Comparison of ENCODE assay signal across 8 mouse cellular contexts in genomic region chr17:71311340-71312171, GRCm38 (mm10). TPM values are rescaled to one million over a fixed set of nuclear protein-coding genes. Genes with fewer than 3 reads are reported as not detected.
DNase-seq lines count a peak whose midpoint lies in the region; ATAC-seq and TF ChIP-seq lines count a peak whose summit lies in the region.

Gene Emilin2 (minus strand): TSS chr17:71311978.

- H3K4me1 ChIP-seq in embryonic facial prominence, embryonic 12.5 days: peaks cover 6% of the 10 kb centered on the region; the same call in 1 of the 2 replicates
- peaks cover 26% of the 10 kb centered on the region for H3K4me1 ChIP-seq in heart, embryonic 16.5 days (ENCODE audit: control insufficient read depth, insufficient read depth, low read length)
- H3K4me1 ChIP-seq in limb, embryonic 14.5 days (ENCODE audit: control insufficient read depth, insufficient read depth, low read length): peaks cover 10% of the 10 kb centered on the region
- H3K4me1 ChIP-seq in midbrain, postnatal 0 days (ENCODE audit: insufficient read depth, low read length): peaks cover 8% of the 10 kb centered on the region; the same call in 1 of the 2 replicates

- H3K9ac ChIP-seq in embryonic facial prominence, embryonic 12.5 days: peak within 1 kb of the TSS; percentile 82
- H3K9ac ChIP-seq in heart, embryonic 16.5 days (ENCODE audit: low read length): peak within 1 kb of the TSS; percentile 85
- peak within 1 kb of the TSS; percentile 72 for H3K9ac ChIP-seq in limb, embryonic 14.5 days (ENCODE audit: low read depth, low read length, severe bottlenecking)
- H3K9ac ChIP-seq in midbrain, postnatal 0 days (replicated peaks; ENCODE audit: low read length, poor library complexity, severe bottlenecking): peak within 1 kb of the TSS; percentile 52

- peaks cover 10% of the 10 kb centered on the region; the same call in 1 of the 2 replicates for H3K27me3 ChIP-seq in embryonic facial prominence, embryonic 12.5 days
- no peaks in the 10 kb centered on the region for H3K27me3 ChIP-seq in heart, embryonic 16.5 days (ENCODE audit: control insufficient read depth, insufficient read depth, low read length)
- H3K27me3 ChIP-seq in limb, embryonic 14.5 days (ENCODE audit: control insufficient read depth, insufficient read depth, low read length): peaks cover 15% of the 10 kb centered on the region
- H3K27me3 ChIP-seq in midbrain, postnatal 0 days (ENCODE audit: insufficient read depth, low read length): peaks cover 20% of the 10 kb centered on the region

- H3K9me3 ChIP-seq in embryonic facial prominence, embryonic 12.5 days: no peaks in the 10 kb centered on the region
- no peaks in the 10 kb centered on the region for H3K9me3 ChIP-seq in heart, embryonic 16.5 days (replicated peaks; ENCODE audit: control insufficient read depth, low read length)
- no peaks in the 10 kb centered on the region for H3K9me3 ChIP-seq in limb, embryonic 14.5 days (ENCODE audit: control insufficient read depth, low read length)
- no peaks in the 10 kb centered on the region for H3K9me3 ChIP-seq in midbrain, postnatal 0 days (ENCODE audit: low read length)

- peak within 1 kb of the TSS; percentile 89 for H3K27ac ChIP-seq in embryonic facial prominence, embryonic 12.5 days
- H3K27ac ChIP-seq in heart, embryonic 16.5 days (ENCODE audit: low read length): no peak within 1 kb of the TSS
- H3K27ac ChIP-seq in limb, embryonic 14.5 days (replicated peaks; ENCODE audit: low read depth, low read length): peak within 1 kb of the TSS; percentile 30
- no peak within 1 kb of the TSS for H3K27ac ChIP-seq in midbrain, postnatal 0 days (ENCODE audit: low read depth, low read length)

- no peaks in the 10 kb centered on the region for H3K36me3 ChIP-seq in embryonic facial prominence, embryonic 12.5 days
- H3K36me3 ChIP-seq in heart, embryonic 16.5 days (ENCODE audit: control insufficient read depth, insufficient read depth): no peaks in the 10 kb centered on the region
- no peaks in the 10 kb centered on the region for H3K36me3 ChIP-seq in limb, embryonic 14.5 days (ENCODE audit: control insufficient read depth, insufficient read depth, low read length)
- H3K36me3 ChIP-seq in midbrain, postnatal 0 days (ENCODE audit: insufficient read depth, low read length): no peaks in the 10 kb centered on the region

- peak within 1 kb of the TSS; percentile 99 for H3K4me2 ChIP-seq in embryonic facial prominence, embryonic 12.5 days (replicated peaks)
- peak within 1 kb of the TSS; percentile 93 for H3K4me2 ChIP-seq in heart, embryonic 16.5 days (ENCODE audit: low read depth, low read length)
- H3K4me2 ChIP-seq in limb, embryonic 14.5 days (replicated peaks; ENCODE audit: low read depth, low read length, severe bottlenecking): peak within 1 kb of the TSS; percentile 100
- peak within 1 kb of the TSS; percentile 100 for H3K4me2 ChIP-seq in midbrain, postnatal 0 days (ENCODE audit: low read depth, low read length, poor library complexity, severe bottlenecking)

- ATAC-seq in embryonic facial prominence, embryonic 12.5 days (ENCODE audit: insufficient number of reproducible peaks, insufficient read depth, low FRiP score, low TSS enrichment): no peak
- ATAC-seq in heart, embryonic 16.5 days (replicated peaks; ENCODE audit: extremely low read depth, insufficient read depth, low FRiP score): no peak
- 0 out of 2 replicates have a peak, but pooled peaks have one; percentile 13 for ATAC-seq in limb, embryonic 14.5 days (ENCODE audit: low FRiP score, low read depth)
- ATAC-seq in midbrain, postnatal 0 days (ENCODE audit: low FRiP score): no peak

- peak within 1 kb of the TSS; percentile 61 for H3K4me3 ChIP-seq in embryonic facial prominence, embryonic 12.5 days
- peak within 1 kb of the TSS; percentile 77 for H3K4me3 ChIP-seq in heart, embryonic 16.5 days (ENCODE audit: low read length)
- H3K4me3 ChIP-seq in limb, embryonic 14.5 days (replicated peaks; ENCODE audit: low read length): peak within 1 kb of the TSS; percentile 65
- H3K4me3 ChIP-seq in midbrain, postnatal 0 days (ENCODE audit: low read depth, low read length): peak within 1 kb of the TSS; percentile 63

- TF ChIP-seq CTCF in midbrain, postnatal 0 days (IDR thresholded peaks at IDR 0.05): peak; percentile 59

- WGBS in embryonic facial prominence, embryonic 12.5 days: 8% methylated on average over 20 of the region's 20 CpGs
- 11% methylated on average over 20 of the region's 20 CpGs for WGBS in heart, embryonic 16.5 days
- 10% methylated on average over 20 of the region's 20 CpGs for WGBS in limb, embryonic 14.5 days
- 7% methylated on average over 20 of the region's 20 CpGs for WGBS in midbrain, postnatal 0 days

- TF ChIP-seq POLR2A in limb, embryonic 14.5 days (IDR thresholded peaks at IDR 0.05; ENCODE audit: borderline replicate concordance, extremely low read depth, insufficient read depth, insufficient read length): no peak

- peak; percentile 29 for DNase-seq in urinary bladder, postnatal 14 days (ENCODE audit: low spot score)
- DNase-seq in urinary bladder, postnatal 36 days (ENCODE audit: low spot score in 2 of 2): no peak
- no peak for DNase-seq in limb, embryonic 14.5 days (ENCODE audit: low spot score)
- DNase-seq in midbrain, postnatal 0 days (ENCODE audit: low spot score): no peak
- DNase-seq in thymus, postnatal 4 days: peak; percentile 65
- no peak for DNase-seq in cerebellum, adult 18-20 months

RNA-seq across cellular contexts. Expression of gene Emilin2, which starts in this region (rescaled TPM):
- 22.1 and 23.5 TPM in 2 replicates for polyA plus RNA-seq in embryonic facial prominence, embryonic 12.5 days (2016; fragmentation: Nextera tagmentation; extraction: Ambion mirVana)
- polyA plus RNA-seq in heart, embryonic 16.5 days (2015; fragmentation: Nextera tagmentation; extraction: Ambion mirVana): 35.5 and 38.7 TPM in 2 replicates
- 22.7 and 23.6 TPM in 2 replicates for polyA plus RNA-seq in limb, embryonic 14.5 days (2012; rRNA removed)
- 25.6 and 30.0 TPM in 2 replicates for polyA plus RNA-seq in limb, embryonic 14.5 days (2014; fragmentation: Nextera tagmentation; extraction: Ambion mirVana)
- total RNA-seq in midbrain, postnatal 0 days (2014; rRNA removed): 1.9 and 3.7 TPM in 2 replicates
- 0.93 and 2.2 TPM in 2 replicates for polyA plus RNA-seq in midbrain, postnatal 0 days (2015; fragmentation: Nextera tagmentation; extraction: Ambion mirVana)

Comparison
In these comparisons a context has a peak if more than half of its experiments do, and no peak if none do; other contexts are left out.
1. DNase-seq: peak in urinary bladder, postnatal 14 days (single experiment) and thymus, postnatal 4 days (single experiment); none in urinary bladder, postnatal 36 days (0 of 2), limb, embryonic 14.5 days (single experiment), midbrain, postnatal 0 days (single experiment) and cerebellum, adult 18-20 months (0 of 2).
2. H3K27ac ChIP-seq: peak in embryonic facial prominence, embryonic 12.5 days (single experiment) and limb, embryonic 14.5 days (single experiment); none in heart, embryonic 16.5 days (single experiment) and midbrain, postnatal 0 days (single experiment).
3. Peak in every context shown above with its lines, with median percentiles within 50 percentile points of each other: H3K4me2 ChIP-seq, H3K4me3 ChIP-seq and H3K9ac ChIP-seq.